Mouse (Mus musculus) cerebellum, adult 2 months (tissue): ENCODE results near the gene Eef1a2.

Experiments
- CTCF ChIP-seq: fragments of 200-500 bp; IDR thresholded peaks from 2 replicates; pipeline ENCODE4 v1.5.1; 2011; ENCODE audit warnings: low read depth, mild to moderate bottlenecking, control low read depth, low read length, moderate library complexity, borderline replicate concordance; ENCODE audit not compliant: insufficient read depth
- POLR2A ChIP-seq: fragments of 200-500 bp; IDR thresholded peaks from 2 replicates; pipeline ENCODE4 v1.6.1; 2011; ENCODE audit warnings: low read length, control low read depth, borderline replicate concordance; ENCODE audit not compliant: insufficient read depth

DNA sequence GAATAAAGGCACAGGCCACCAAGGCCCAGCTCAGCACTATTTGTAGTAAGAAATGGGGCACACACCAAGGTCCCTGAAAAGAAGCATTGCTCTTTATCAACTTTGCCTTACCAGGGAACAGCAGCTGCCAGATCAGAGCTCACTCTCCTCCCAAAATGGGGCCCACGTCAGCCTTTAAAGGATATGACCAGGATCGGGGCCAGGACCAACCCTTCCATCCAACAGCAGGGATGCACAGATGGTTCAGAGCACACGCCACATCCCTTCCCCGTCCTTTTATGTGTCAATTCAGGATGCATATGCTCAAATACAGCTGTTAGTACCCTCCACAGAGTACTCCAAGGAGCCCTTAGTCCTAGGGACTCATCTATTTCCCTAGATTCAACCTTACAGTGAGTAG, 26.6 kb downstream of the Eef1a2 start:
- TF ChIP-seq POLR2A (no peak), CTCF (no peak)
